Mouse (Mus musculus): Measurements from ENCODE around the gene Prkg2. TPM values are rescaled to one million over a fixed set of nuclear protein-coding genes. Genes with fewer than 3 reads are reported as not detected.

Gene Prkg2
- total RNA-seq, 2 experiments from 2014 or later, result 0.12 TPM; not detected in 1

GRCm38 (mm10) chr5:98975877-98976672, 61.1 kb downstream of the Prkg2 start:
- no peak for DNase-seq

GRCm38 (mm10) chr5:98966679-98967078, 70.5 kb downstream of the Prkg2 start:
- no peak for DNase-seq

GRCm38 (mm10) chr5:98965139-98965538, 72.0 kb downstream of the Prkg2 start:
- DNase-seq, result no peak

GRCm38 (mm10) chr5:98964367-98964766, 72.8 kb downstream of the Prkg2 start:
- no peak for DNase-seq

GRCm38 (mm10) chr5:98962472-98962871, 74.7 kb downstream of the Prkg2 start:
- DNase-seq, result no peak

- DNase-seq, result no peak
Observed at GRCm38 (mm10) chr5:98955576-98955975, 81.6 kb downstream of the Prkg2 start.

- DNase-seq, result peak; percentile 13
Observed at GRCm38 (mm10) chr5:98953386-98953785, 83.8 kb downstream of the Prkg2 start.

DNA sequence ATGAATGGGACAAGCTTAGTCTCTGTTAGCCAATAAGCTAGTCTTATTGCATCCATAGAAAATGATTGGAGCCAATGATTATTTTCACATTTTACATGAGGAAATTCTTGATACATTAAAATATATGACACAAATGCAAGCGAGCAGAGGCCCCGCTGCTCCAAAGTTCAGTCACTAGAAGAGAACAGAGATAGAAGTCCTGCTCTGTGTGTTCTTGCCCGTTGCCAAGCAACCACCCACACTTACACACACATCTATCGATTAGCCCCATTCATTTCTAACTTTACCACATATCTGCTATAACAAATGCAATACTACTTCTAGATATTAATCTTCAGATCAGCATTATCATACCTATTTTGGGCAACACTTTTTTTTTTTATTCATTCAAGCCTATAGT, 85.6 kb downstream of the Prkg2 start:
- DNase-seq, result no peak

DNA sequence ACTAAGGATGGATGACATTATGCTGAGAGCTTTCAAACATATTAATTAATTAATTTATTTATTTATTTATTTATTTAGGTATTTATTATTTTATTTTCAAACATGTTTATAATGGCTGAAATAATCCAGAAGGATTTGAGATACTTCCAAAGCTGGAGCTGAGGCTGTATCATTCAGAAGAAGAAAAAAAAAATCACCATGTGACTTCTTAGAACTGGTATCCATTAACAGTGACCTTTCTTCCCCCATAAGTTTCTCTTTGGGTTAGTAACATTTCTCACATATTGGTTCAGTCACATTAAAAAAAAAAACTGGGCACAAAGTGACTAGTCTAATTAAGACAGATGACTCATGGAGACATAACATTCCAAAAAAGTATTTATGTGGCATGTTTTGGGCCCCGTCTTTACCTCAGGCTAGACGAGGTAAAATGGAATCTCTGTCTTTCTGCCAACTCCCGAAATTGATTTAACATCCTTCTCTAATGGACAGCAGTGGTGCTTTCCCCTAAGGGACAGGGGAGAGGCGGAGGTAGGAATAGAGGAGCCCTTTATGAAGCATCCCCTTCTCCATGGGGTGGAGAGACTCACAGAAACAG, 86.6 kb downstream of the Prkg2 start:
- DNase-seq, result no peak

DNA sequence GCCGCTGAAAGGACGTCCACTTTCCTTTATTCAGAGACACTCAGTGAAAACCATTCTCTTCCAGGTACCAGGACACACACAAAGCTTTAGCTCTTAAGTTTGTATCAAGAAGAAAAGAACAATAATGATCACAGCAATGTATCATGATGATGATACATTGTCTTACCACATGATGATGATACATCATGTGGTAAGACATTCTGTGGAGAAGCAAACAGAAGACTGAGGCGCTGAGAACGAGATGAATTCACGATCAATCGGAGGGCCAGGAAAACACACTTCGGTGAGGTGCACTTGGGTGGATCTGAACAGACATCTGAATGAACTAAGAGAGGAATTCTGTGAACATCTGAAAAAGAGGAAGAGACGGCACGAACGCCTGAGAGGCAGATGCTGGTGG, 87.4 kb downstream of the Prkg2 start:
- DNase-seq, result no peak

- DNase-seq, result no peak
Observed at GRCm38 (mm10) chr5:98946656-98947055, 90.5 kb downstream of the Prkg2 start.

DNA sequence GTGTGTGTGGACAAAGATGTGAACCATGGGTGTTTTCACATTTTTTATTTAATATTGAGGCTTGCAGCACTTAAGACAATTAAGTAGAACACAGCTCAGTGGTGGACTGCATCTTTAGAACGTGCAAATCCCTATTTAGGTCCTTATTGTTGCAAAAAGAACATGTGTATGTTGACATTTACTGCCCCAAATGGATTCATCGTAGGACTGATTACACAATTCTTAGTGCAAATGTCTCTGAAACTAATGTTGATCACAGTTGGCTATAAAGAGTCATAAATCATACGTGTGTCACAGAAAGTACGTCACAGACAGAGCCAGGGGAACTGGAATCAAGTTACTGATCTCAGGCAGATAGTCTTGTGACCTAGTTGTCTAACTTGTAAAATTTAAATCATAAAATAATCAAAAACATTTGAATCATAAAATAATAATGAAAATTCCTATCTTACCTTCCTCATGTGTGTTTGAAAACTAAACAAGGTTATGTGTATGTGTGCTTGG, 91.0 kb downstream of the Prkg2 start:
- DNase-seq, result no peak

- no peak for DNase-seq
Observed at GRCm38 (mm10) chr5:98943776-98944175, 93.4 kb downstream of the Prkg2 start.

- no peak for DNase-seq
Observed at GRCm38 (mm10) chr5:98940731-98941130, 96.4 kb downstream of the Prkg2 start.

DNA sequence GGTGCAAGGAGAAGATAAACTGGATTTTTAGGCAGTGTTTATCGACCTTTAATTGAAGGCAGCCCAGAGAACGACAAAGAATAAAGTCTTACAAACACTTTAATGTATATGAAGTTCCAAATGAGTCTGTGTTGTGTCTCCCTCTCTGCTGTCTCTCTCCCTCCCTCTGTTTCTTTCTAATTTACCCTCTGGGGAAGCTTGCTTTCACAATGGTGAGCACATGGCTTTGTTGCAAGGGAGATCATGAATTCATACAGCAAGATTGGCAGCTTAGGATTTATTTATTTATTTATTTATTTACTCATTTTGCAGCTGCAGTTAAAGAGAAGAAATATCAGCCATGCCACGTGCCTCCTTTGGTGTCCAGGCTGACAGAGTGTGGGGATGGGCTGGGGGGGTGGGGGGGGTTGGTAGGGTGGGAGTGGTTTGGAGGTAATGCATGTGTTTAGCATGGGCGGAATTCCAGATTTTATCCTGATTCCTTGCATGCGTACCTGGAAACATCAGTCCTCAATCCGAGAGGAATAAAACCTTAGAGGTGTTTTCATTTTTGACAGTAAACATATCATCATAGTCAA, 97.4 kb downstream of the Prkg2 start:
- no peak for DNase-seq

GRCm38 (mm10) chr5:98939116-98939515, 98.0 kb downstream of the Prkg2 start:
- no peak for DNase-seq

DNA sequence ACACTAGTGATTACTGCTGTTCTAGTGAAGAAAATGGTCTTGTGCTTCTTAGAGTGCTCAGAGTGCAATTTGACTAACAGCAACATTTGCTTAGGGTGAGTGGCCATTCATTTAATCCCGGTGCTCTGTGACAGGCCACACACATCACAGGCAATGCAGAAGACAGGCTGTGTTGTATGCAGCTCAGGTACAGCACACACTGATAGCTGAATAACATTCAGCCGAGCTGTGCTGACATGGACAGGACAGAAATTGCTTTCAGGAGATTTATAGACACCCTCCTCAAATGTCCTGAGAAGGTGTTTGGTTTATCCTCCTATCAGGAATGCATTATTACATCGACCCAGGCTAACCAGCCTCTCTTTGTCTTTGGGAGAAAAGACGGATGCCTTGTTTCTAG, 99.3 kb downstream of the Prkg2 start:
- no peak for DNase-seq

DNA sequence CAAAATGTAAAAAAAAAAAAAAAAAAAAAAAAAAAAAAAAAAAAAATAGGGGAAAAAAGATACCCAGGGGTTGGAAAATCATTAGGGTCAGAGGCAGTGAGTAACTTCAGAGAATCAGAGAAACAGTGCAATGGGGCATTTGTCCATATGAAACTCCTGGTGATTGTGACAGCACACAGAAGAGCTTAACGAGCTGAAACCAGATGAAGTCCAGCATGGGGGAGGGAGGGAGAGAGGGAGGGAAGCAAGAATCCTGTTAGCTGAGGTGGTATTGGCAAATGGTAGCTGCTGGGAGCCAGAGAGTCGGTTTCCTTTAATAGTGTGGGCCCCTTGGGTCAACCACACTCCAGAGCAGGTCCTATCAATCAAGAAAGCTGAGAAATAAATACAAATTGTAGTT, 100.5 kb downstream of the Prkg2 start:
- DNase-seq, result no peak

GRCm38 (mm10) chr5:98935930-98936329, 101.2 kb downstream of the Prkg2 start:
- no peak for DNase-seq

GRCm38 (mm10) chr5:98922921-98923320, 114.2 kb downstream of the Prkg2 start:
- DNase-seq, result no peak

- no peak for DNase-seq
Observed at GRCm38 (mm10) chr5:98921608-98922007, 115.5 kb downstream of the Prkg2 start.

GRCm38 (mm10) chr5:98918716-98919115, 118.4 kb downstream of the Prkg2 start:
- DNase-seq, result no peak

DNA sequence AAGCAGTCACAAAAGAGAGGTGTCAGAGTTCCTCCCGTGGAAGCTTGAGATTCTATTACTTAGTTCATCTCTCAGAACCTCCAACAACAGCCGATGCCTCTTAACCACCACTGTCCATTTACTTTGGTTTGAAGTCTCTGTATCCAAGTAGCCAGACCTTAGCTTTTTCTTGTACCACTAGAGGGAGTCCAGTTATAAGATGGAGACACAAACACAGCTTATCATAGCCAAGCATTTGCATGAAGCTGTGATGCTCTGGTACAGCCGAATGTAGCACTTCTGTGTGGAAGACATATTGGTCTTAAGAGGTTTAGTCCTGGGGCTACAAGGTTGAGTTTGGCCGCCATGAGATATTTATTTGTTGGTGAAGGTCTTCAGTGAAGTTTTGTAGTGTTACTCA, 134.8 kb downstream of the Prkg2 start:
- no peak for DNase-seq

DNA sequence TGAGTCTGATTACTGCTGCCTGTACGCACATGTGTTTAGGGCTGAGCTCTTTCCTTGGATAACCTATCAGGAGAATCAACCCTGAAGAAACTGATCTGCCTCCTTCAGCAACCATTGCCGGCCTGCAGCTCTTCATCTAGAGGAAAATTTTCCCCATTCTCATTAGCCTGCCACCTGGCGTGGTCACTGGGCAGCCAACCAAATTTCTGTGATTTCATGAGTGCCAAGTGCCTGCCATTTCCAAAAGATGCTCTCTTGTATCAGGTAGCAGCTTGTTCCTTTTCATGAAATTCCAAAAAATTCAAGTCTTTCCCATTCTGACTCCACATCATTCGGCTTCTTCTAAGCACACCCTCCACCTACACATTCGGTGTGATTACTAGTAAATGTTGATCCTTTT, 136.2 kb downstream of the Prkg2 start:
- DNase-seq, result no peak

All from heart, postnatal 4 days (tissue).